Mouse (Mus musculus) thymus, adult 2 months (tissue): ENCODE results near the gene D930048N14Rik.

Experiments
- CTCF ChIP-seq: fragments of 200-500 bp; IDR thresholded peaks from 2 replicates; pipeline ENCODE4 v1.5.1; 2012; ENCODE audit warnings: mild to moderate bottlenecking, control low read depth, low read length, moderate library complexity, borderline replicate concordance; ENCODE audit not compliant: control insufficient read depth, poor library complexity, insufficient read depth; ENCODE audit errors: extremely low read depth
- POLR2A ChIP-seq: fragments of 200-500 bp; IDR thresholded peaks from 2 replicates; pipeline ENCODE4 v1.6.1; 2012; ENCODE audit warnings: mild to moderate bottlenecking, low read length, control low read depth, moderate library complexity; ENCODE audit not compliant: control insufficient read depth, poor library complexity, insufficient read depth; ENCODE audit errors: extremely low read depth

DNA sequence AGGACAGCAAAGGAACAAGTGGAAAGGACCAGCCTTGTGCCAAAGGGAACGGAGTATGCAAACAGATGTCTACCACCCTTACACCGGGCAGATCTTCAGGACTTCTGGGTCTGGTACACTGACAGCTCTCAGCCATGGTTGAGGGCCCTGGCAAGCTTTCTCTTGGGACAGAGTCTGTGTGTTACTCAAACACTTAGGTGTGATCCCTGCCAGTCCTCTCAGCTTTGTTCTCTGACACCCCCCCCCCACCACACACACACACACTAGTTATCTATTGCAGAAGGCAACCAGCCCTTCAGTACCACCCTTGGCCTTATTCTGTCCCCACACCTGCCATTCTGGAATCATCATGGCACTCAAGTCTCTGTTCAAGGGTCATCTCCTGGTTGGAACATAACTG is 29.0 kb upstream of the D930048N14Rik start:
- no peak for TF ChIP-seq POLR2A
- no peak for TF ChIP-seq CTCF
